Mouse (Mus musculus) ovary, postnatal 10 days (tissue): ENCODE measurements around the gene Fbrsl1.
A peak's percentile ranks its signal among the peaks of the same experiment; 100 is the strongest.

Experiments used
- DNase-seq: peaks from one replicate; pipeline ENCODE4 v3.0.0; 2022; ENCODE audit warnings: low spot score

Fbrsl1 gene

GRCm38 (mm10) chr5:110448436-110449134 is at the start of gene Fbrsl1:
Gene Fbrsl1, minus strand, starts transcription at chr5:110448503.
- peak; percentile 81 for DNase-seq

DNA sequence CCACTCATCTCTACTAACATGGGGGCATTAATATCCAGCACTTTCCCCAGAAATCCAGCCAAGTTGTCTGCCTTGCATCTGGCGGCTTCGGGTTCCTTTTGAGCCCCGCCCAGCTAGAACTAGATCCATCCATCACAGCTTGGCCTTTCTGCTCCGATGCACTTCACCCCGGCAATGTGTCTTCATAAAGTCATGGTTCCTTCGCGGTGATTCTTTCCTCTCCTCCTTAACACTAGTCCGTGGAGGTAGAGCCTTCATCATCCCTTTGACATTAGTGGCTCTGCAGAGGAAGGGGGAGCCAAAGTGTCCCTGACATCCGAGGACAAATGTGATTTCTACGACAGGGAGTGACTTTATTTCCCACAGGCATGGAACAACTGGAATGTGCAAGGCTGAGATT is 49.8 kb upstream of the Fbrsl1 start:
- no peak for DNase-seq

DNA sequence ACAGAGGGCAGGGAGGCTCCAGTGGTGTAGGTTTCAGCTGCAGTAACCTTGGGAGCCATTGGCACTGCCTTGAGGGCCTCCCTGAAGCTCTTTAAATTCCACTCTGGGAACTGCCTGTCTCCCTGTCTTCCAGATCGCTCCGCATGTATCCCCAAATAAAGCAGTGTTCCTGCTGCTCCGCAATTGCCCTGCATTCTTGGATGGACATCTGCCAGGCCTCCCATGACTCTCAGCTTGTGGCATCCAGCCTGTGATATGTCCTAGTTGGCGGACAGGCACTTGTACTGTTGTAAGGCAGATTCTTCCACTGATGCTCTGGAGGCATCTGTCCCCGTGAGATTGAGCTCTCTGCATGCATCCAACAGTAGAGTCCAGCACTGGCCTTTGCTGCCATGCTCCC is 49.3 kb upstream of the Fbrsl1 start:
- no peak for DNase-seq

DNA sequence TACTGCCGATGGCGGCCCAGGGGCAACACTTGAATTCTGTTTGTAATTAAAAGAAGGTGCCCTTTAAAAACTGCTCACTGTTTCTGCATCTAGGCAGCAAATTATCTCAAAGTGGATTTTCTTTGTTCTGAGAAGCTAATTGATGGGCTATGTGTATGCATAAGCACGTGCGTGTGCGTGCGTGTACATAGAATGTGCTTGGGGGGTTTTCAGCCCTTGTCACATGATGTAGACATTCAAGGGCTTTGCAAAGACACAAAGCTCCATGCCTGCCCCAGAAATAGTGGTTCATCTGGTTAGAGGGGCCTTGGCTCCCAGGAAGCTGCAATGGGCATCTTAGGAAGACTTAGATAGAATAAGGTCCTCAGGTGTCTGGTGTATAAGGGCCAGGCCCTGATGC is 46.7 kb upstream of the Fbrsl1 start:
- DNase-seq, result no peak

DNA sequence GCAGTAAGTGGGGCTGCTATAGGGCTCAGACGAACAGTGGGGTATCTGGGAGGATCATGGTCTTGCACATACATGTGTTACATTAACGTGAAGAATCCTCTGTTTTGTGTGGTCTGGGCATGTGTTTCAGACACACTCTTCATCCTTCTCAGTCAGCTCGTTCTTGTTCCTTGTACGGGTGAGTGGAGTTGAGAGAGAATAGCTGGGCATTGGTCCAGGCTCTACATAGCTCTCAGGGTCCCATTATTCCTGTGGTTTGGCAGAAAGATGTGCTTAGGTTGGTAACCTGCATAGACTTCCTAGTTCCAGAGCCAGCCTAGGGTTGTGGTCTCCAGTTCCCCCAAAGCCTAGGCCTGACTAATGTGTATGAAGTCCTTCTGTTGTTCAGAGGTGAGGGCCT is 46.1 kb upstream of the Fbrsl1 start:
- no peak for DNase-seq

- peak; percentile 34 for DNase-seq
Measured at GRCm38 (mm10) chr5:110493785-110494184, 45.5 kb upstream of the Fbrsl1 start.

GRCm38 (mm10) chr5:110489639-110490038 is 41.3 kb upstream of the Fbrsl1 start:
- DNase-seq, result no peak

GRCm38 (mm10) chr5:110487943-110488342 is 39.6 kb upstream of the Fbrsl1 start:
- DNase-seq, result no peak

GRCm38 (mm10) chr5:110486674-110487334 is 38.5 kb upstream of the Fbrsl1 start:
- no peak for DNase-seq

- no peak for DNase-seq
Measured at GRCm38 (mm10) chr5:110484711-110485110, 36.4 kb upstream of the Fbrsl1 start.

DNA sequence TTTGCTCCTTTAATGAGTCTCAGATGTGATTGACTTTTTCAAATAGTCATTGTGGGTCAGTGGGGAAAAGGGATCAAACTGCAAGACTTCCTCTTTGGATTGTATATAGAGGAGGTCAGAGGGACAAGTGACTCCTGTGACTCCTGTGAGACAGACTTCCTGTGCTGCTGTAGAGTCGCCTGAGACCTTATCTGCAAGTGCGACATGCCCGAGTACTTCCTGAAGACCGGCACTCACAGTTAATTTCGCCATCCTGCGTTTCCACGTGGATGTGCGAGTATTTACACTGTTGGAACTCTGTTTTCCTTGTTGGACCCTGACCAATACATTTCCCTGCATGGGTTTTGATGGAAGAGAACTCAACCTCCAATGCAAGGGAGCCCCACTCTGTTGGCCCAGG is 30.9 kb upstream of the Fbrsl1 start:
- DNase-seq, result no peak

DNA sequence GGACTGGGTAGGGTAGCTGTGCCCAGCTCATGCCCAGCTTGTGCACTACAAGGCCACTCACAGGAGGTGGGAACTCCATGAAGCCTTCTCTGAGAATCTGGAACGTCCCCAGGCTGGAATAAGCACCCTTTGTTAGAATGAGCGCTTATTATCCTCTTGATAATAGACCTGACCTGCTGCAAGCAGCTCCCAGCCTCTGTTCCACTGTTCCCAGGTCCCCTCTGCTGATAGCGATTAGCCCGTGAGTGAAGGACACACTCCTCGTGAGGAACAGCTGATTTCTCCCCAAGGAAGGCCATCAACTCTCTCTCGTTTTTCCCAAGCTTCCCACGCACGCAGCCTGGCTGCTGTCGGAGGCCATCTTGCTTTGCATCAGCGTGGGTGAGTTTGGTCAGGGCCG is 25.9 kb upstream of the Fbrsl1 start:
- no peak for DNase-seq

DNA sequence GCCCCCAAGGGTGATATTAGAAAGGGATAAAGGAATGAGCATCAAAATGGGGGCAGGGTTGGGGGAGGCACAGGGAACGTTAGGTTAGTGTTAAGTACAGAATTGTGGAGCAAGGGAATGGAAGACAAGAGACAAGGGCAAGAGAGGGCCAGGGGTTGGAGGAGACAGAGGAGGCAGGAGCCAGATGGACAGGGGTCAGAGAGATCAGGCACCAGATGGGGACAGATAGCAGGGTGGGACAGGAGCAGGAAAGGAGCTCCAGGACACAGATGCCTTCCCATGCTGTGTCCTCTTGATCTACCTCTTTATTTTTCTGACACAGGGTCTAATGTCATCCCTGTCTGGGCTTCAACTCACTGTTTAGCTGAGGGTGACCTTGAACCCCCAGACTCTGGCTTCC is 24.5 kb upstream of the Fbrsl1 start:
- no peak for DNase-seq

GRCm38 (mm10) chr5:110471981-110472476 is 23.7 kb upstream of the Fbrsl1 start:
- DNase-seq, result no peak

- no peak for DNase-seq
Measured at GRCm38 (mm10) chr5:110471285-110471684, 23.0 kb upstream of the Fbrsl1 start.

- no peak for DNase-seq
Measured at GRCm38 (mm10) chr5:110469227-110469925, 21.1 kb upstream of the Fbrsl1 start.

DNA sequence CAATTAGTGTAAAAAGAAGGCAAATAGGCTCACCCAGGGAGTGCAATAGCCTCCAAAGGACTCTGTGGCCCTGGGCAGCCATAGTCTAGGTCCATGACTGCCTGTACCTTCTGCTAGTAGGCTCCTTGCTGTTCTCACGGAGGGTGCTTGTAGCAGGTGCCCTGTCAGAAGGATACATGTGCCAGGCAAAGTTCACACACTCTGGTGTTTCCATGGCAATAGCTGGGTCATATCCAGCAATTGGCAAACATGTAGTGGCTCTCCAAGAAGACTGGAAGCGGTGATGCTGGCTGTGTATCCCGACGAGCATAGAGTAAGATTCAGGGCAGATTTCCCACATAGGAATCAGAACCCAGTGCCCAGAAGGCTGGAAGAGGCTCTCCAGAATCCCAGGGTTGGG is 20.0 kb upstream of the Fbrsl1 start:
- DNase-seq, result no peak

DNA sequence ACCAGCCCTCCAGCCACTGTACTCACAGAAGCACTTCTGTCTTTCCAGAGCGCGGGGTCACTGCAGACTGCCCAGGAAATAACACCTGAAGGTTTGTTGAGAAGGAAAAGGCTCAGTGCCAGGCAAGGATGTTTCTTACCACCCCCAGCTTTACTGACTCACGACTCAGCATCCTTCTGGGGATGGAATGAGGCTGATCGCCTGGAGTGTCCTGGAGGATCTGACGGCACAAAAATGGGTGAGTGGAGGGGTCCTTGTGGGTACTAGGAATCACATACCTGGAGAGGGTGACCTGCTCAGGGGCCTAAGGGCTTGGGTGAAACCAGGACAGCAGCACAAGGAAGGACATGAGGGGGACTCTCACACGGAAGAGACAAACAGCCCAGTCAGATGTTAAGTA is 19.4 kb upstream of the Fbrsl1 start:
- DNase-seq, result no peak

DNA sequence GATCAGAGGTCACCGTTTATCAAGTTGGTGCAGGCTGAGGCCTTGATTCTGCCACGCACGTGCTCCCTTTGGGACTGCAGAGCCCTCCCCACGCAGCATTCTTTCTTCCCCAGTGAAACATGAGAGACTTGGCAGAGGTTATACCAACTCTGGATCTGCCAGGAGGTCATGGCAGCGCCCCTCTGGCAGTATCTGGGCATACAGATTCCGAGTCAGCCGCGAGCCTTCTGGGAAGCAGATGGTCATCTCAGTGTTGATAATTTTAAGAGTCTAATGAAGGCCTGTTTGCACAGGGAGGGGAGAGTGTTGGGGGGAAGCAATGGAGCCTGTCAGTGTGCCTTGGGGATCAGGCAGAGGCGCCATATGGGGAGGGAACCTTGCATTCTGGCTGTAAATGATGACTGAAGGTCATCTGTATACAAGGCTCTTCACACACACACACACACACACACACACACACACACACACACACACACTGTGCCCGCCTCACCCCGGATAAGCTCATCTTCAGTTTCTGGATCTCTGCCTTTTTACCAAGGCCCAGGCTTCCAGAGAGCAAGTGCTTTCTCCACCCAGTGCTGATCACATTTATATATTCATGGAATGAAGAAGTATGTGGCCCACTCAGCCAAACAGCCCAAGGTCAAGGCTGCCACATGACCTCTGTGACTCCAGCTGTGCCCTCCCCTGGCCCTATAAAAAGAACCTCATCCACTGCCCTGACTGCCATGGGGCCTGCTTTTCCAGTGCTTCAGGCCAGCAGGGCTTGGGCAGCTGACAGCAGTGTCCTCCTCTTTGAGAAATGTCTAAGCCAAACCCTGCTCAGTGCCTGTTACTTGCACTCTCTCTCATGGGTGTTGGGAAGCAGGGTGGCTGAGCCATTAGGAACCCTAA is 18.5 kb upstream of the Fbrsl1 start:
- no peak for DNase-seq

DNA sequence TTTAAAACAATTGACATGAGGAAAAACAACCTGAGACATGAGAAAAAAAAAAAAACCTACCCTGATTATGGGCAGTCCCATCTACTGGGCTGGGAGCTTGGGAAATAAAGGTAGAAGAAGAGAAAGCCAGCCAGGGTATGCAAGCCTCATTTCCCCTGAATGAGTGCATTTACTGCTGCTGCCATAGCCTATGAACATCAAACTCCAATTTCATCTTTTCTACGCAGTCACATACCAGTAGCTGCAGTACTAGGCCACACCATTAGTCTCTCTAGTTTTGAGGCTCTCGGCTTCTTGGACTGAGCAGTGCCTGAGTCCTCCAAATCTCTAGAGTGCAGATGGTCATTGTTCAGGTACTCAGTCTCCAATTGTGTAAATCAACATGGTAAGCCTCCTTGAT is 14.3 kb upstream of the Fbrsl1 start:
- DNase-seq, result no peak

DNA sequence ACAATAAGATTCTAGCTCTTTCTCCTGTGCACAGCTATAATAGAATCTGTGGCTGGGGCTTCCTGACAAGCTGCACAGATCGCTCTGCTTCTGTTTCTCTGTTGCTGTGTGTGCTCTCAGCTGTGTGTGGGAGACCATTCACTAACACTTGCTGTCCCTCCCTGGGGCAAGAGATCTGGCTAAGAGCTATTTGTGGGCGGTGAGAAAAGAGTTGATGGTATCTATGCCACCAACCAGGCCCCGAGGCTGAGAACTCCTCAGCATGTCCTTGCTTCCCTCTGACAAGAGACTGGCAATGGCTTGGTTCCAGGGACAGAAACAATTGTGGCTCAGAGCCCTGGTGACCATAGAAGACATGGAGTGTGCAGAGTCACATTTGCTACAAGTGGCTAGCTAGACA is 10.6 kb upstream of the Fbrsl1 start:
- DNase-seq, result no peak

- DNase-seq, result no peak
Measured at GRCm38 (mm10) chr5:110455272-110455671, 7.0 kb upstream of the Fbrsl1 start.
